Mouse (Mus musculus) central nervous system, embryonic 11.5 days (tissue): ENCODE data around the gene Dnmt1. TPM values are rescaled to one million over a fixed set of nuclear protein-coding genes. Genes with fewer than 3 reads are reported as not detected.

Experiments
- polyA plus RNA-seq: library from polyadenylated mRNA; depleted of rRNA; stranded (reverse); fragments of >200 nt; gene quantifications from 2 replicates; pipeline ENCODE4 v1.2.3, GENCODE M21; 2012; rRNA removed

Dnmt1 gene
- 119 and 139 TPM in 2 replicates for polyA plus RNA-seq

DNA sequence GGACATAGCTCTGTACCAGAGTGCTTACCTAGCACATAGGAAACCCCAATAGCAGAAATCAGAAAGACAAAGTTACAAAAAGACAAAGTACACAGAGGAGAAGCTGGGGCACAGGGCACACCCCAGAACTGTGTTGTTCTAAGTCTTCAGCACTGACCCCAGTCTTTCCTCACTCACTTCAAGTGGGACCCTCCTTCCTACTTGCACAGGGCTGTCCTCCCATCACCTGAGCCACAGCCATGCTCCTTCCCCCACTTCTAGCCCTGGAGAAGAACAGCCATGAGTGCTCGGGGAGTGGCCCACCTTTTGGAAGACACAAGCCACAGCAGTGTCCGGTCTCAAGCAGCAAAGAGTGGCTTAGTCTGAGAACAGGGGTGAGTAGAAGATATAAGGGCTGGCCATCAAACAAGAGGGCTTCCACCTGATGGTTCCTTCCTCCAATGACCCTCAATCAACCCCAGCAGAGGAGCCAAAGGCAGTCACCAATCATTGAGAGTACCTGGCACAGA, at the start of gene Dnmt1:
Gene Dnmt1, minus strand, starts transcription at position 459 of the 509 bp plus-strand sequence.

DNA sequence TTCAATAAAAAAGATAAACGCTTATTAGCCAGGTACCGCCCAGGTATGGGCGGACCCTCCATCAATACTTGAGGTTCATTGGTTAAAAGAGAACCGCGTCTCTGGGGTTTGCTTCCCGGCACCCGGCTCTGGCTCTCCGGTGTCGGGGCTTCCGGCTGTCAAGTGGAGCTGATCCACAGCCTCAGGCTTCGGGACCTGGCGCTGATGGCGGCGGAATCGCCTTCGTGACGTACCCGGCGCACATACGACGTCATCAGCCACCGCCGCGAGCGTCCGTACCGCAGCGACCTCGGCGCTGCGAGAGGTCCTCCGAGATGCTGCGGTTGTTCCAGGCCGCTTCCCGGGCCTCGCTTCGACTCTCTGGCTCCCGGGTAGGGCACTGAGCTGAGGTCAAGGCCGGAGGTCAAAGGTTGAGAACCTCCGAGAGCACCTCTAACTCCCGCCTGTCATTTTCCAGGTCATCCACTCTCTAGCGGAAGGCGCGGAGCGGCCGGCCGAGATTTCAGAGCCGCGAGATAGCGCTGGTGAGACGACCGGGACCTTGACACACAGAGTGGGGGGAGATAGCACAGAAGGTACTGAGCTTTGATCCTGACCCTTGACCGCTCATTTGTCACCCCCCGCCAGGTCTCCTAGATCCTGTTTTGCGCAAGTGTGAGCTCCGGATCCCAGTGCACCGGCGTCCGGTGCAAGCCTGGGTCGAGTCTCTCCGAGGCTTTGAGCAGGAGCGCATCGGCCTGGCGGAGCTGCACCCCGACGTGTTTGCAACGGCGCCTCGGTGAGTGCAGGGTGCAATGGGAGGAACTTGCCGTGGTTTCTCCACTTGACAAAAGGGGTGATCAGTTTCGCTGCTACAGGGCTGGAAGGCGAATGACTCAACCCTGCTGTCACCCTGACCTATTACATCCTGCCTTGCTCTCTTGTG, 43.2 kb upstream of the Dnmt1 start, which contains the start of gene Mrpl4:
Gene Mrpl4, plus strand, starts transcription at position 112 of the 925 bp plus-strand sequence.

DNA sequence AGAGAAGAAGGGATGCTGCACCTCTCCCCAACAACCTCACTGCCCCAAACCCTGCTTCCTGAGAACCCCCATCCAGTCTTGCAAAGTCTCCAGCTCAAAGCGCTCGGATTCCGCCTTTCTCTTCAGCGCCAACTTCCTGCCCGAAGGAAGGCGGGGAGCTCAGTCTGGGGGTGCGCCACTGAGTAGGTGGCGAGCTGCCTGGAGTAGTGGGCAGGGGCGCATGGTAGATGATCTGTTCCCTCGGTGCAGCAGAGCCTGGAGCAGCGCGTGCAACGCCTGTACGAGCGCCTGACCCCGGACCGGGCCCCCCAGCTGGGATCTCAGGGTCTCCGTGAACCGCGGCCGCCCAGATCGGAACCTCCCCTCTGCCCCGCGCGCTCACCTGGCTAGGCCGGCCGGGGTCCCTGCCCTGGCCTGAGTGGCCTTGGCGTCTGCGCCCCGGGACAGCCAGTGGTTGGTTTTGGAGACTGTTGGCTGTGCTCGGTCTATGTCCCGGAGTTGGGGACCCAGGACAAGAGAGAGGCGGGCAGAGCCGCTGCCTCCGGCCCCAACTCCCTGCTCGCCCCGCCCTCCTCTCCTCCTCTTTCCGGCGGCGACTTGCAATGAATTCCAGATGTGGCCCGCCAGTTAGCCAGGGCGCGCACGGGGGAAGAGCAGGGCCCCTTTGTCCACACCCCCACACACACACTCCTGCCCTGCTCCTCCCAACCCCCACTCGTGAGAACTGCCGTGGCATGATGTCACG, 16.7 kb upstream of the Dnmt1 start, which contains the start of gene S1pr2:
Gene S1pr2, minus strand, starts transcription at position 566 of the 745 bp plus-strand sequence.

DNA sequence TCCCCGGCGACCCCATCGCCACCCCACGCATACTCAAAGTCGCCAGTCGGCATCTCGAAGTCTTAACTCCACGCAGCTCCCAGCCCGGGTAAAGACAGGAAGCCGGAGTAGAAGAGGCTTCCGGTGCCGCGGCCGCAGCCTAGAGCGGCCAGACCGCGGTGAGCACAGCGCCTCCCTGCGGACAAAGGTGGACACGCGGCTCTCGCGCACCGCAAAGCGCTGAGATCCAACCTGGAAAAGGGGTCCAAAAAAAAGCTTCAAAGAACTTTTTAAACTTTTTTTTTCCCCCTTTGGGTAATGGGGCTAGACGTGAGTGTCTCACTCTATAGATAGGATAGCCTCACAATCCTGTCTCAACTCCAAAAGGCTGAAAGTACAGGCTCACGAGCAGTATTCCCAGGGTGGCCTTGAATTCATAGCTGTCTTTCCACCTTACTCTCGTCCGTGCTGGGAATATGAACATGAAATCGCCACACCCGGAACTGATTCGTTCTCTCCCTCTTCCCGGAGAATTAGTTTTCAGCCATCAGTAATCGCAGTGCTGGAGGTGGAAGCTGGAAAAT, 61.1 kb downstream of the Dnmt1 start, which contains the start of gene Eif3g:
Gene Eif3g, minus strand, starts transcription at position 113 of the 563 bp plus-strand sequence.

DNA sequence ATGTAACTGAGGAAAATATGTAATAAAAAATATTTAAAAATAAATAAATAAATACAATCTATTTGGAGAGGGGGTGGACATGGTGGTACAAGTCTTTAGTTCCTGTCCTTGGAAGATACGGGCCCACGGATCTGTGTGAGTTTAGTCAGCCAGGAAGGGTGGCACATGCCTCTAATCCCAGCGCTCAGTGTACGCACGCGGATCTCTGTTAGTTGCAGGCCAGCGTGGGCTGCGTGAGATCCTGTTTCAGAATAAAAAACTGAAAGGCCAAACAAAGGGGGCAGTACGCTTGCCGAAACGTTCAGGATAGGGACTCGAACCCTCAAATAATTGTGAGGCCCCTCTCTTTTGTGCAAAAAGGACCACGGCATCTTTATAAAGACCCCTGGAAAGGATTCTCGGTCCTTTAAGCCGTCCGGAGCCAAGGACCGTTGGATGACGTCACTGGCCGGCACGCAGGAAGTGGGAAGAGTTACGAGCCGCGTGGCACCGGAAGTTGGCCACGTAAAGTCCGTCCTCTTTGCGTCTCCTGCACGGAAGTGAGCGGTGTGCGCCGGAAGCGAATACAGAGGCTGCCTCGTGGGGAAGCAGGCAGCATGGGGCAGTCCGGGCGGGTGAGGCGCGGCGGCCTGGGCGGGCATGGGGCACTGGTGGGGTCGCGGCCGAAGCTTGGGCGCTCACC, 71.8 kb downstream of the Dnmt1 start, which contains the start of gene Ppan:
Gene Ppan, plus strand, starts transcription at position 472 of the 682 bp plus-strand sequence.

DNA sequence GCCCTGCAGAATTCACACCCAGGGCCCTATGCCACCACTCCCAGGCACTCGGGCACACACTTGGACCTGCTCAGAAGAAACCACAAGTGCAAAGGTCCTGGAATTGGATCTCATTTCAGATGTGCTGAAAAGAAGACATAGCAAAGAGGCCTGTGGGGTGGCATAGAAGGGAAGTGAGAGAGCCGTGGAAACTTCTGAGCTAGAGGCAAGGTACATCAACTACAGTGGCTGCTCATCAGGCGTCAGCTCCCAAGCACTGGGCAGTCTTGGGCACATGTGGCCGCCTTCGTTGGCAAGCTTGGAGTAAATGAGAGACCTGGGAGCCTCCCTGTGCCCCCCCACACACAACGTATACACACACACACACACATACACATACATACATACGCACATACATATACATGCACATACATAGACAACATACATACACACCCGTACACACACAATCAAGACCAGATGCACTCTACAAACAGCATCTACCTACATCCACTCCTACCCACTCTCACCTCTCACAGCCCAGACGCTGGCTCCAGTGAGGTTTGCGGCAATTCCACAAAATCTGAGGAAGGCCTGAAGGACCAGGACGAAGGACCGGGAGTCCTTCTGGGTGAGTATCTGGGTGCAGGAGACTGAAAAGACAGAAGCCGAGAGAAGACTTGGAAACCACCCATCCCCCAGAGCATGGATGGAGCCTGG, 80.4 kb downstream of the Dnmt1 start, which contains the start of gene Angptl6:
Gene Angptl6, minus strand, starts transcription at position 631 of the 696 bp plus-strand sequence.

DNA sequence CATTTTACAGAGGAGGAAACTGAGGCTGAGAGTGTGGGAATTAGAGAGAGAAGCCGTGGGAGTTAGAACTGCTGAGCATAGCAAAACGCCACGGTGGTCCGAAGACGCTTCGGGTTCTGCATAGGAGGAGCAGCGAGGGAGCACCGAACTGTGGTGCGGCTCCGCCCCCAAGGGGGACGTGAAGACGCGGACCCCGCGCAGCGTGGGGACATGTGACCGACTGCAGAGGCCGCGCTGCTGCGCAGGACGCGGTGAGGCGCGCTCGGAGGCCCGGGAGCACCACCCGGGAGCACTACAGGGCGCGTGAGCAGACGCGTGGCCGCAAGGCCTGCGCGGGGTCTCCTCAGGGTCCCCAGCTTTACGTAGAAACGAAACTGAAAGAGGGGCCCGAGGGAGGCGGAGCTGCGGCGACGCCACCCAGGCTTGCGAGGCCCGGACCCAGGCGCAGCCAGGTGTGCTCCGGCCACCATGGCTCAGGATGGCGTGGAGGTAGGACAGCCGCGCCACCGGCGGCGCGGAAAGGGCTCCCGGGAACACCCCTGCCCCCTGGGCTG, 91.2 kb downstream of the Dnmt1 start, which contains the start of gene A230050P20Rik:
Gene A230050P20Rik, plus strand, starts transcription at position 195 of the 554 bp plus-strand sequence.

Other genes starting within 250 kb of the Dnmt1 start
- 11.8 and 21.4 TPM in 2 replicates for gene Olfm2, start 213.5 kb downstream of the Dnmt1 start, polyA plus RNA-seq
- 0.58 and 0.86 TPM in 2 replicates for gene Col5a3, start 144.8 kb downstream of the Dnmt1 start, polyA plus RNA-seq
- not detected in 2 replicates for gene Rdh8, start 141.4 kb downstream of the Dnmt1 start, polyA plus RNA-seq
- gene A230050P20Rik, start 91.2 kb downstream of the Dnmt1 start, polyA plus RNA-seq = 3.6 and 3.9 TPM in 2 replicates
- 3.7 and 4.7 TPM in 2 replicates for gene Angptl6, start 80.2 kb downstream of the Dnmt1 start, polyA plus RNA-seq
- 93.6 and 97.4 TPM in 2 replicates for gene Ppan, start 71.7 kb downstream of the Dnmt1 start, polyA plus RNA-seq
- 194 and 216 TPM in 2 replicates for gene Eif3g, start 61.3 kb downstream of the Dnmt1 start, polyA plus RNA-seq
- 5.4 and 14.5 TPM in 2 replicates for gene S1pr2, start 16.9 kb upstream of the Dnmt1 start, polyA plus RNA-seq
- gene Mrpl4, start 42.9 kb upstream of the Dnmt1 start, polyA plus RNA-seq = 54.5 and 78.4 TPM in 2 replicates
- 3.5 and 4.1 TPM in 2 replicates for gene Icam1, start 56.1 kb upstream of the Dnmt1 start, polyA plus RNA-seq
- gene Icam4, start 69.5 kb upstream of the Dnmt1 start, polyA plus RNA-seq = 4.4 and 5.4 TPM in 2 replicates
- gene Icam5, start 72.2 kb upstream of the Dnmt1 start, polyA plus RNA-seq = 0.14 and 0.22 TPM in 2 replicates
- gene Zglp1, start 107.2 kb upstream of the Dnmt1 start, polyA plus RNA-seq = 1.4 and 1.8 TPM in 2 replicates
- 2.5 and 2.7 TPM in 2 replicates for gene Gm49373, start 113.2 kb upstream of the Dnmt1 start, polyA plus RNA-seq
- gene Fdx1l, start 113.7 kb upstream of the Dnmt1 start, polyA plus RNA-seq = 61.0 and 83.1 TPM in 2 replicates
- gene Gm38431, start 132.1 kb upstream of the Dnmt1 start, polyA plus RNA-seq = 4.6 and 6.0 TPM in 2 replicates
- gene Raver1, start 132.1 kb upstream of the Dnmt1 start, polyA plus RNA-seq = 67.6 and 85.0 TPM in 2 replicates
- 11.6 and 13.8 TPM in 2 replicates for gene Tyk2, start 171.4 kb upstream of the Dnmt1 start, polyA plus RNA-seq
- 303 and 377 TPM in 2 replicates for gene Cdc37, start 190.1 kb upstream of the Dnmt1 start, polyA plus RNA-seq
- 4.0 and 5.1 TPM in 2 replicates for gene Pde4a, start 205.8 kb upstream of the Dnmt1 start, polyA plus RNA-seq